Mouse (Mus musculus) lung, adult 2 months (tissue): ENCODE measurements at regions not wholly inside any gene's neighbourhood (a gene's known extent, or its start where the extent isn't known, plus 50 kb on each side); places are given as distances from the start of the nearest gene placed in this dataset.

Experiments used
- CTCF ChIP-seq: fragments of 200-500 bp; IDR thresholded peaks from 2 replicates; pipeline ENCODE4 v1.5.1; 2011; ENCODE audit warnings: mild to moderate bottlenecking, low read length, control low read depth; ENCODE audit not compliant: insufficient read depth
- POLR2A ChIP-seq: fragments of 200-500 bp; IDR thresholded peaks from 2 replicates; pipeline ENCODE4 v1.6.1; 2011; ENCODE audit warnings: low read depth, mild to moderate bottlenecking, control low read depth, low read length, borderline replicate concordance; ENCODE audit errors: extremely low read depth

GRCm38 (mm10) chr2:17852740-17853499, 121.7 kb upstream of the Nebl start:
- TF ChIP-seq CTCF (no peak), POLR2A (no peak)
